Mouse (Mus musculus) lung, embryonic 16.5 days (tissue): ENCODE data around the gene Acaa1a. TPM values are rescaled to one million over a fixed set of nuclear protein-coding genes. Genes with fewer than 3 reads are reported as not detected.

Experiments used
- ATAC-seq: fragments of 200-750 bp; cut with Nextera tagmentation; 2 replicates; pipeline ENCODE4 v1.8.0; 2017; ENCODE audit warnings: low read depth, mild to moderate bottlenecking, moderate library complexity
- H3K27ac ChIP-seq: fragments of 300-500 bp; sonication (generic); 2 replicates; pipeline ENCODE4 v1.5.1; 2014; ENCODE audit warnings: mild to moderate bottlenecking, control low read depth, low read length
- H3K27me3 ChIP-seq: fragments of 300-500 bp; sonication (generic); 2 replicates; pipeline ENCODE4 v1.6.1; 2014; ENCODE audit warnings: low read depth, low read length, mixed read lengths; ENCODE audit not compliant: control insufficient read depth, insufficient read depth
- H3K36me3 ChIP-seq: fragments of 300-500 bp; sonication (generic); 2 replicates; pipeline ENCODE4 v1.6.1; 2014; ENCODE audit warnings: low read length; ENCODE audit not compliant: control insufficient read depth, insufficient read depth
- H3K4me1 ChIP-seq: fragments of 300-500 bp; sonication (generic); replicated peaks from 2 replicates; pipeline ENCODE4 v1.6.1; 2014; ENCODE audit warnings: low read length, mixed read lengths; ENCODE audit not compliant: control insufficient read depth, insufficient read depth
- H3K4me2 ChIP-seq: fragments of 300-500 bp; sonication (generic); 2 replicates; pipeline ENCODE4 v1.6.1; 2014; ENCODE audit warnings: low read depth, low read length, control low read depth
- H3K4me3 ChIP-seq: fragments of 300-500 bp; sonication (generic); 2 replicates; pipeline ENCODE4 v1.5.1; 2014; ENCODE audit warnings: mild to moderate bottlenecking, low read length, control low read depth
- H3K9ac ChIP-seq: fragments of 300-500 bp; sonication (generic); 2 replicates; pipeline ENCODE4 v1.6.1; 2014; ENCODE audit warnings: low read length, control low read depth
- H3K9me3 ChIP-seq: fragments of 300-500 bp; sonication (generic); 2 replicates; pipeline ENCODE4 v1.6.1; 2016; ENCODE audit warnings: low read length; ENCODE audit not compliant: control insufficient read depth
- WGBS: fragments of 180-500 bp; shearing (Covaris S2); extraction: QIAGEN DNeasy Blood & Tissue Kit; methylation state at CpG from one replicate; pipeline ENCODE4 v1.1.7; 2014; 5-methylcytosine and 5-hydroxymethylcytosine counted together
- polyA plus RNA-seq: library from polyadenylated mRNA; unstranded; fragments of >200 nt; fragmentation: Nextera tagmentation; extraction: Ambion mirVana; gene quantifications from 2 replicates; pipeline ENCODE4 v1.2.1, GENCODE M21; 2015

The Acaa1a gene
- polyA plus RNA-seq, 1 experiment from 2014 or later = 111 TPM

GRCm38 (mm10) chr9:119394808-119395207, 55.3 kb downstream of the Acaa1a start:
- no peak overlapping the region for H3K27ac ChIP-seq
- H3K9ac ChIP-seq = no peak overlapping the region
- 57% methylated on average over 1 of the region's 1 CpGs for WGBS

More at GRCm38 (mm10) chr9:119394808-119395207, 55.3 kb downstream of the Acaa1a start:
- no peaks in the 10 kb centered on the region for H3K9me3 ChIP-seq
- no peaks in the 10 kb centered on the region for H3K27me3 ChIP-seq
- no peaks in the 10 kb centered on the region for H3K4me1 ChIP-seq
- no peak overlapping the region for H3K4me3 ChIP-seq
- no peak overlapping the region for H3K4me2 ChIP-seq
- no peak for ATAC-seq
- H3K36me3 ChIP-seq = no peaks in the 10 kb centered on the region

Other genes with a start within 250 kb of the Acaa1a start
- gene Plcd1, start 246.2 kb upstream of the Acaa1a start, polyA plus RNA-seq = 17.2 and 18.6 TPM in 2 replicates
- 2.1 and 2.4 TPM in 2 replicates for gene Dlec1, start 237.2 kb upstream of the Acaa1a start, polyA plus RNA-seq
- gene Acaa1b, start 182.6 kb upstream of the Acaa1a start, polyA plus RNA-seq = 1.3 and 2.5 TPM in 2 replicates
- not detected in 2 replicates for gene Gm47289, start 180.5 kb upstream of the Acaa1a start, polyA plus RNA-seq
- not detected in 2 replicates for gene Slc22a13, start 130.6 kb upstream of the Acaa1a start, polyA plus RNA-seq
- gene Oxsr1, start 17.2 kb upstream of the Acaa1a start, polyA plus RNA-seq = 9.3 and 9.8 TPM in 2 replicates
- gene Myd88, start 1.7 kb downstream of the Acaa1a start, polyA plus RNA-seq = 36.5 and 36.9 TPM in 2 replicates
- gene Xylb, start 17.7 kb downstream of the Acaa1a start, polyA plus RNA-seq = 5.1 and 5.2 TPM in 2 replicates
- 0.06 and 0.13 TPM in 2 replicates for gene Slc22a14, start 25.9 kb downstream of the Acaa1a start, polyA plus RNA-seq
- gene Acvr2b, start 62.4 kb downstream of the Acaa1a start, polyA plus RNA-seq = 7.1 and 10.8 TPM in 2 replicates
- 23.5 and 27.3 TPM in 2 replicates for gene Exog, start 105.3 kb downstream of the Acaa1a start, polyA plus RNA-seq
- gene Scn5a, start 239.3 kb downstream of the Acaa1a start, polyA plus RNA-seq = 0.67 and 0.80 TPM in 2 replicates